Mouse (Mus musculus) kidney, postnatal 36 days (tissue): ENCODE measurements around the gene Lap3.
A peak's percentile ranks its signal among the peaks of the same experiment; 100 is the strongest.

ENCODE experiments used
- DNase-seq, 2 experiments: peaks; one replicate each; pipeline ENCODE4 v3.0.0; 2021 to 2022; ENCODE audit warnings: mixed read lengths in 2 of 2

Lap3 gene

GRCm38 (mm10) chr5:45493191-45494092 is at the start of gene Lap3:
Lap3 (plus strand) TSS chr5:45493374.
- peak; percentile 100 for DNase-seq

DNA sequence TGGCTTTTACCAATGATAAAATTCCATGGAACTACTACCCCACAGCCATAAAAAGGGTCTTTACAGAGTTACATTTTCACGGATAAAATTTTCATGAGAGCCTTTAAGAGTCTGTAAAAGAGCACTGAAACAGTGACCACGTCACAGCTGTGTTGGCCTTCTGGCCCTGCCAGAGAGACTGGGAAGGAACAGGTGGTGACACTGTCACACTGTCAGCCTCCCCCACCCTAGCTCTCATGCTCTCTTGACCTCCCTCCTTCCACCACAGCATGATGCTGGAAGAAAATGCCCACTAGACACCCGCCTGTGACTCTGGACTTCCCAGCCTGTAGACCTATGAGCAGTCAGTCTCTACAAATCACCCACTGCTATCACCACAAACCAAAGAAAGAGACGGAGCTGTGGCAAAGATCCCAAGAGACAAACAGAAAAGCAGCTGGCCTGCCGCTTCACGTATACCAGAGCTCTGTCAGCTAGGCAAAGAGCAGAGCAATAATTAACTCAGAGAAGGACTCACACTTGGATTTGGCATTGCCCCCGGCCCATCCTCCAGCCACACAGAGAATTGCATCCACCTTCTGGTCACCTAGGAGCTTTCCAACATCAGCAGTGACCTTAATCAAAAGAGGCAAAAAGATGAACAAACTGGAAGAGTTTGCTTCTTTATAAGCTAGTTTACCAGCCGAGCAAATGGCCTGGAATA is 48.9 kb upstream of the Lap3 start:
- peak; percentile 80 to 84 for DNase-seq

- DNase-seq = peak in 1 of 2 experiments; percentile 60
Measured at GRCm38 (mm10) chr5:45448676-45449075, 44.5 kb upstream of the Lap3 start.

DNA sequence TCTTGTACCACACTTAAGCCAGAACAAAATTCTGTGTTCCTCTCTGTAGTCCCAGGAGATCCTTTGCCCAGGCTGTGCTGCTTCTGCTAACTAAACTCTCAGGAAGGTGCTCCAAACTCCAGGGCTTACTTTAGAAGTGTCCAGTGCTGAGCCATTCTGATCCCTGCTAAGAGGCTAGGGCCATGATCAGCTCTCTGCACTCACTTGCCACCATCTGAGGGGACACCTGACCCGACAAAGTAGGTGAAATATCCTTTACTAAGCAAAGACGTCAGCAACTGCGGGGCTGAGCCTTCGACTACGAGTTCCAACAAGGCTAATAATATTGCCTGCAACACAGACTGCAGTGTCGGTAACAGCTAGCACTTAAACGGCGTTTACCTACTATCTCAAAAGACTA is 44.0 kb upstream of the Lap3 start:
- no peak for DNase-seq

DNA sequence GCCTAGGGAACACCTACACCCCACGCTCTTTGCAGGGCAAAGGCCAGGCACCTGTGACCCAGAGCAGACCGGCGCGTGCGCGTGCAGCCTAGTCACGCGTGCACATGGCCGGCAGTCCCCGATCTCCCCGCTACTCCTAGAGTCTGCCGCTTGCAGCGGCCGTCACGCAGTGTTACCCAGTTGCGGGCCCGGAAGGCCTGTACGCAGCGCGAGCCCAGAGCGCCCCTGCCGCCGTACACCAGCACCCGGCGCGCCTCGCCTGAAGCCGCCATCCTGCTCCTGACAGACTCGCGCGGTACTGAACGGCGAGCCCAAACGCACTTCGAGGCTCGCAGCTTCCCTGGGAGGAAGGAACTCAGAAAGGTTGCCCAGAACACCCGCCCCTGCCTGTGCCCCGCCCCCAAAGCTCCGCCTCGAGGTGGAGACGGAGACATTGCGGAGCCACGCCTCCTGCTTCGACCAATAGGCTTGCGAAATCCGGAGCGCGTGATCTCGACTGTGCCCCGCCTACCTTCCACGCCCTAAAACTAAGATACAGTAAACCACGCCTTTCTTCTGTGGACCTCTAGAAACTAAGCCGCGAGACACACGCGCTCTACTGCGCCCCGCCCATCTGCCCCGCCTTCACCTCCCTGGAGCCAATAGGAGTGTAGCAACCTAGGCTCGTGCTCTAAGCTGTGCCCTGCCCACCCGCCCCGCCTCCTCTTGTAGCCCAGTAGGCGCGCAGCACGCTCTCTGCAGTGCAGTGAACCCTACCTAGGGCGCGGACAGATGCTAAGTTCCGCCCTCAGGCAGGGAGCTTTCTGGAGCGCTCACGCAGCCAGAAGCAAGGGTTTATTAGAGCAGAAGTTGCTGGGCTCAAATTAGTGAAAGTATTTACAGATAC is 43.1 kb upstream of the Lap3 start, which contains the start of gene Qdpr:
Gene Qdpr (minus strand): TSS at position 406 of the 886 bp plus-strand sequence.
- peak; percentile 98 to 99 for DNase-seq

- DNase-seq = no peak
Measured at GRCm38 (mm10) chr5:45453451-45453850, 39.7 kb upstream of the Lap3 start, which contains the start of gene Clrn2. Clrn2 (plus strand) TSS chr5:45453751.

DNA sequence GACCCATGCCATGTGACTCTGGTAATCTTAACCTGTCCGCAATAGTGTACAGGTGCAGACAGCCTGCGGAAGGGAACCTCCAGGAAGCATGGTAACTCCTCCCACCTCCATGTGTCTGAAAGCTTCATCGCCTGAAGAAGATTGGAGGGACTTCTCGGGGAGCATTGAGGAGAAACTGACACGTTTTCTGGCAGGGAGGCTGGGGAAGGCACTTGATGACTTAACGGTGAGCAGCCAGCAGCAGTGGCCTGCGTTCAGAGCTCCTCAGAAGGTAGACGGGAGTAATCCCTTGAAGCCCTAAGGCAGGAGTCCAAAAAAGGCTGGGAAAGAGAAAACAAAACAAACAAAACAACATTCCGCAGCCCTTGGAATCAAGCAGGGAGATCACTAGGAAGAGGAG is 38.7 kb upstream of the Lap3 start:
- no peak for DNase-seq

DNA sequence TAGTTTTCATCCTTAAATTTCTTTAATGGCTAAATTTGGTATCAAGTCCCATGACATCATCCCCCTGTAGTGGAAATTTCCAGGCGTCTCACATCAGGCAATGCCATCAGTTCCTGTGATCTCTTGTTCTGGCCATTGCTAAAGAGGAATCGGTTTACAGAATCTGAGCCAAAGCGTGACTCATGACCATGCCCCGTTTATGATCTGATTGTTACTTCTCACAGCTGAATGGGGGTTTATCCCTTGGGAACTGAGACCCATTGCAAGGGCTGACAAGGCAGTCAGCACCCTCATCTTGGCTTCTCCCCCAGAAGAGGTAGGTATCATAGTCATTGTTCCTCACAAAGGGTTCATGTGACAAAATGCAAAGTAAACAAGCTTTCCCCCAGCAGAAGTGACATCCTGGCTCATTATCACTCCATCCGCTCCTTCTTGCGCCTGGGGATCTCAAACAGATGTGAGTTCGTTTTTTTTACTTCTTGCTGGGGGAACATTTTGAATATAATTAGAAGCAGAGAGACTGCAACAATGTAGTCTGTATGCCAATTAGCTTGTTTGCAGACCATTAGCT is 20.2 kb upstream of the Lap3 start:
- no peak for DNase-seq

DNA sequence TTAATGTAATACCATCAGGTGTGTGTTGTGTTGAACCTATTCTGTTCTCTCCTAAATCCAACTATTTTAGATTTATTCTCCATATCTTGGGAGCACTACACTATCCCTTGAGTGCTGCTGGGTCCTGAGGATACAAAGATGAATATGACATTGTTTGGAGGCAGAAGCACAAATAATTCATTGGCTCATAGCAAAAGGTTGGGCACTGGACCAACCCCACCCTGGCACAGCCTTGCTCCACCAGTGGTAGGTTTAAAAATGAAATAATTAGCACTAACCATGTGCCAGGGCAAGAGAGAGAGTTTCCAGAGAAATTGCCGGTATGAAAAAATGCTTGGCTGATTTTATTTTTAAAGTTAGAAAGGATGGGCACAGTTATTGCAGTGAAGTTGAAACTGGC is 19.7 kb upstream of the Lap3 start:
- no peak for DNase-seq

GRCm38 (mm10) chr5:45474215-45474614 is 19.0 kb upstream of the Lap3 start:
- DNase-seq = peak; percentile 69 to 77

DNA sequence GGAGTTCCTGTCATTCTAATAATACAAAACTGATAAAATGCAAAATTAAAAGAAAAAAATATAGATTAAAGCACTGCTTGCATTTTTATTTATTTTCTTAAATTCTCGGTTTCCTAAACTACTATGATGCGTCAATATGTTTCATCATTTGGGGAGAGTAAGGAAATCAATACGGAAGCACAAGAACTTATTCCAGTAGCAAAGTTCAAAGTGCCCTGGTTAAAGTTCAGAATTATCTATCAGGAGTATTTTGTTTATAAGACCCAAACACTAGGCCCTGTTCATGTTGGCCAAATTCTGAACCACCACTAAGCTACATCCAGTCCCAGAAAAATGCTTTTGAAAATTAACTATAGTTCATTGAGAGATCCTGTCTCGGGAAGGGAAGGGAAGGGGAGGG is 18.4 kb upstream of the Lap3 start:
- DNase-seq = no peak

- DNase-seq = no peak
Measured at GRCm38 (mm10) chr5:45475771-45476170, 17.4 kb upstream of the Lap3 start.

DNA sequence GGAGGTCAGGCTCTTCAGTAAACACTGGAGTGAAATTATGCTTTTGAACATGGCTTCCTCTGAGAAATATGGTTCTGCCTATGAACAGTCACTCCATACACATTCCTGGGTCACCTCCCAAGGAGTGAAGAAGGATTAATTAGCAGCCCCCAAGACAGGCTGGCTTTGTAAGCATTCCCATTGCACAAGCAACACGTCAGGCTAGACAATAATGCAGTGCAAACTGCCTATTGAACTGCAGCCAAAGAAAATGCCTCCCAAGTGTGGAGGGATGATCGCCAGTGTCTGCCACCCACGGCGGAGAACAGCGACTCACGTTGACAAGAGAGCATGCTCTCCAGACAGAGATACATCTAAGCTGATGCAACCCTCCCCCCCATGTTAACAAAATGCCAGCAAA is 16.9 kb upstream of the Lap3 start:
- DNase-seq = peak in 1 of 2 experiments; percentile 17

GRCm38 (mm10) chr5:45477601-45478000 is 15.6 kb upstream of the Lap3 start:
- DNase-seq = peak in 1 of 2 experiments; percentile 41

DNA sequence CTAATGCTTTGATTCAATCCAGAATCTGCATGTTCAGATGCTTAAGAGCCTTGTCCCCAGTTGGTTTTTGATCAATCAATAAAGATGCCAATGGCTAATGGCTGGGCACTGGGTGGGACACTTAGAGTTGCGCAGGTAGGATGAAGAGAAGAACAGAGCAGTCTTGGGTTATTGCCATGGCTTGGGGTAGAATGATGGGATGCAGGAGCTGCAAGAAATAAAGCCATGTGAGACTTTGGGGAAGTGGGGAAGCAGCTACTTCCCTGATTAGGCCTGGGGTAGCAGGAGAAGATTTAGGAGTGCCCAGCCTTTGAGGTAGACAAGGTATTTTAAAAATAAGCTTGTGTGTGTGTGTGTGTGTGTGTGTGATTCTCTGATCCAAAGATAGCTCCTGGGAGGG is 13.1 kb upstream of the Lap3 start:
- DNase-seq = no peak

GRCm38 (mm10) chr5:45481125-45481524 is 12.0 kb upstream of the Lap3 start:
- no peak for DNase-seq

- DNase-seq = no peak
Measured at GRCm38 (mm10) chr5:45482607-45483006, 10.6 kb upstream of the Lap3 start.

- peak in 1 of 2 experiments; percentile 26 for DNase-seq
Measured at GRCm38 (mm10) chr5:45483654-45484053, 9.5 kb upstream of the Lap3 start.

DNA sequence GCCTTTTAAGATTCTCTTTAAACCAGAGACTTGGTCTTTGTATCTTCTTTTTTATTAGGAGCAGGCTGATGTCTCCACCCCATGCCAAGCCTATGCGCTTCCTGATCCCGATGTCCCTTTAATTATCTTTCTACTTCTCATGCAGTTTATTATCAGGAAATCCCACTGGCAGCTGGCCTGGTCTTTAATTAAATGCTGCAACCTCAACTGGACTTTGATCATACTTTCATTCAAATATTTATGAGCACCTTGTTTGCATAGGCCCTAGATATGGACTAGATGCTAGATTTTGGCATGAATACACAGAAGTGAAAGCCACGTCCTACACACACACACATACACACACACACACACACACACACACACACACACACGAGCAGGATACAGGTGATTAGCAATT is 1.4 kb upstream of the Lap3 start:
- DNase-seq = no peak

DNA sequence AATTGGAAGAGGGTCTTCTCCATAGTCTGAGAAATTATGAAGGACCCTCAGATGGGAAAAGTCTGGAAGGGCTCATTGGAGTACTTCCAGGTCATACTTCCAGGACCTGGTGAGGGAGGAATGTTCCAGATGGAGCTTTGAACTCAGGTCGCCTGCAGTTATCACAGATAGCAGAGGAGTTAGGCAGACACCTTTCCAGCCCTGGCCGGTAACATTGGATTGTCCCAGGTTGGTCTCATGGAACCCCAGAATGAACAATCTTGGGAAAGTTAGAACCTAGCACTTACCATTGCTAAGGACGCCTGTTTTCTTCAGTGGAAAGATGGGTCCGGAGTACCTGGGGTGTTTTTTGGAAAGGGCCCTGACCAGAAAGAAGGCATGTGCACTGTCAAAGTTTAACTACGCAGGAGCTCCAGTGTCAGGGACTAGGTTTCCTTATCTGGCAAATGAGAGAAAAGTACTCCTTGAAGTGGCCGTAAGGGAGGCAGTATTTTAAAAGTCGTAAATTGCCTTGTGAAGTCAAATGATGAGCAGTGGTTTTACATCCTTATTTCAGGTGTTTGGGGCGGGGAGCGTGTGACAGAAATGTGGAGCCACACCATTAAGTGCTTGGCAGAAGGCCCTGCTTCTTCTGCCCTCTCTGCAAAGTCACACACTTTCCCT is 1.1 kb downstream of the Lap3 start:
- peak in 1 of 2 experiments; percentile 43 for DNase-seq

GRCm38 (mm10) chr5:45495429-45495975 is 2.3 kb downstream of the Lap3 start:
- DNase-seq = no peak
